Mouse (Mus musculus) mouse embryonic stem cell (cell line): ENCODE measurements at regions not wholly inside any gene's neighbourhood (a gene's known extent, or its start where the extent isn't known, plus 50 kb on each side); places are given as distances from the start of the nearest gene placed in this dataset.
"Not testable (repeated sequence)": the region's sequence is repeated elsewhere in the genome, so short reads cannot be mapped to it uniquely, and the experiment has no call there.

Source experiments
- in situ Hi-C, 2 experiments: fragments of 300-500 bp; cut with MboI; formaldehyde crosslinking; loops; 1 replicate in 1 of 2; 3 replicates in 1 of 2; pipeline ENCODE4 v1.14.3; 2019 to 2020; ENCODE audit warnings: low sequenced_read_pairs in 2 of 2, low pct_unique_long_range_greater_than_20kb in 1 of 2, mixed read lengths in 1 of 2; ENCODE audit not compliant: unreplicated experiment in 1 of 2

- in situ Hi-C loops: loop anchor here in 1 of 2 experiments (10.0 kb wide), 1 partner anchor 301 kb away; no protein-coding TSS in a partner anchor
These were observed 189.2 kb upstream of the Gm10767 start for GRCm38 (mm10) chr13:66715191-66716161.

DNA sequence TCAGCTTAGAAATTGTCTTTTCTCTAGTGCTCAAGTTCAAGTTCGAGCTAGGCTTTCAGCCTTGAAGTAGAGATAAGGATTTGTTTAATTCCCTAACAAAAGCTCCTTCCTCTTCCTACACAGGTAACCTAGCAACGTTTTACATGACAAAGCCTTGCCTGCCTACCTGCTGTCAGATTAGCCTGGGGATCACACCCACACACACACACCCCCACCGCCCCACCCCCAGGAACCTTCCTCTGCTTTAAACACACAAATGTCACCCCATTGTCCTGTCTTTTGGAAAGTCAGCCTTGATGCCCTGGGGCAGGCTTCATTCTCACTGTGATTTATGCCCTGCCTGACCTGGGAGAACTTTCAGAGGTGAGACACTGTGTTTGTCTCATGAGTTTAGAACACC, 193.7 kb upstream of the Gm10767 start:
- in situ Hi-C loops: loop anchor here in 1 of 2 experiments (10.0 kb wide), 1 partner anchor 296 kb away; no protein-coding TSS in a partner anchor

DNA sequence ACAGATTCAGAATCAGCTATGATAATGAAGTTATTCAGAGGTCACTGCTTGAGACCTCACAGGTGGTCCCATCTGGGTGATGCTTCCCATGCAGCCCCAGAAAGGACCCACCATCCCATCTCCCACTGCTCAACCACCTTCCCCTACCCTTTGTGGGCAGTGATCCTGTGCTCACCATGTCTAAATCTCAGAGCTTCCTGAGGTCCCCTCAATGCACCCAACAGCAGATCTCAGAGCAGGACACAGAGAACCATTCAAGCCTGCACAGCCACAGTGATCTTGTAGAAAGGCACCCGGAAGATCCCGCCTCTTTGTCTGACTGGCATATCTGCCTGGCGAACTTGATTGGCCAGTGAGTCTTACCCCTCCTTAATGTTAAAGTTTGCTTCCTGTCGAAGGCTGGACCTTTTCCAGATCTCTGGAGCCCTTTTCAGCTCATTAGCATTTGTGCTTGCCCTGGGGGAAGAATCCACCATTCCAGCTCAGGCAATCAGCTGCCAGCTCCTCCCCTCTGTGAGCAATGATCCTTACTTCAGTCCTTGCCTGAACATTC, 206.7 kb upstream of the Gm10767 start:
- in situ Hi-C loops: not testable (repeated sequence)

DNA sequence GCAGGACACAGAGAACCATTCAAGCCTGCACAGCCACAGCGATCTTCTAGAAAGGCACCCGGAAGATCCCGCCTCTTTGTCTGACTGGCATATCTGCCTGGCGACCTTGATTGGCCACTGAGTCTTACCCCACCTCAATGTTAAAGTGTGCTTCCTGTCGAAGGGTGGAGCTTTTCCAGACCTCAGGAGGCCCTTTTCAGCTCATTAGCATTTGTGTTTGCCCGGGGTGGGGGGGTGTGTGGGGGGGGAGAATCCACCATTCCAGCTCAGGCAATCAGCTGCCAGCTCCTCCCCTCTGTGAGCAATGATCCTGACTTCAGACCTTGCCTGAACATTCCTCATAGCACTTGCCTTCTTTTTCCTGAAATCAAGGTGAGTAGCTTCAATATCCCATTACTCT, 223.9 kb upstream of the Gm10767 start:
- in situ Hi-C loops: not testable (repeated sequence)

GRCm38 (mm10) chr13:66642245-66642644, 201.3 kb upstream of the 2410141K09Rik start:
- in situ Hi-C loops: not testable (repeated sequence)

DNA sequence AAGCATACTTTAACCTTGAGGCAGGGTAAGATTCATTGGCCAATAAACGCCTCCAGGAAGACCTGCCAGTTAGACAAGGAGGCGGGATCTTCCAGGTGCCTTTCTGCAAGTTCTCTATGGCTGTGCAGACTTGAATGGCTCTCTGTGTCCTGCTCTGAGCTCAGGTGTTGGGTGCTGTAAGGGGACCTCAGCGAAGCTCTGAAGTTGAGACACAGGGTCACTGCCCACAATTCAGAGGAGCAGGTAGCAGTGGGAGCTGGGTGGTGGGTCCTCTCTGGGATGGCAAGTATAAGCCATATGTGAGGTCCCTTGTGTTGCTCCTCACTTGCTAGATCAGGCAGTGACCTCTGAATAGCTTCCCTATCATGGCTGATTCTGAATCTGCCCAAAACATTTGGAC, 184.8 kb upstream of the 2410141K09Rik start:
- in situ Hi-C loops: not testable (repeated sequence)

GRCm38 (mm10) chr13:66586041-66586440, 145.1 kb upstream of the 2410141K09Rik start:
- in situ Hi-C loops: not testable (repeated sequence)

GRCm38 (mm10) chr13:66563616-66564015, 122.7 kb upstream of the 2410141K09Rik start:
- in situ Hi-C loops: not testable (repeated sequence)

DNA sequence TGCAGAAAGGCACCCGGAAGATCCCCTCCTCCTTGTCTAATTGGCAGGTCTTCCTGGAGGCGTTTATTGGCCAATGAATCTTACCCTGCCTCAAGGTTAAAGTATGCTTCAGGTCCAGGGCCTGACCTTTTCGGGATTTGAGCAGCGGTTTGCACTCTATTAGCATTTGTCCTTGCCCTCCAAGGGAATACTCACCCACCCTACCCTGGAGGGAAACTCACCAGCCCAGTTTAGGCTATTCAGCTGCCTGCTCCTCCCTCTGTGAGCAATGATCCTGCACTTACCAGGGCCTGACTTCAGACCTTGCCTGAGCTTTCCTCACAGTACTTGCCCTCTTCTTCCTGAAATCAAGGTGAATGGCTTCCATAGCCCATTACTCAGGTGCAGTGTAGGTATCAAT, 115.5 kb upstream of the 2410141K09Rik start:
- in situ Hi-C loops: not testable (repeated sequence)

GRCm38 (mm10) chr13:66547951-66548350, 107.0 kb upstream of the 2410141K09Rik start:
- in situ Hi-C loops: not testable (repeated sequence)

DNA sequence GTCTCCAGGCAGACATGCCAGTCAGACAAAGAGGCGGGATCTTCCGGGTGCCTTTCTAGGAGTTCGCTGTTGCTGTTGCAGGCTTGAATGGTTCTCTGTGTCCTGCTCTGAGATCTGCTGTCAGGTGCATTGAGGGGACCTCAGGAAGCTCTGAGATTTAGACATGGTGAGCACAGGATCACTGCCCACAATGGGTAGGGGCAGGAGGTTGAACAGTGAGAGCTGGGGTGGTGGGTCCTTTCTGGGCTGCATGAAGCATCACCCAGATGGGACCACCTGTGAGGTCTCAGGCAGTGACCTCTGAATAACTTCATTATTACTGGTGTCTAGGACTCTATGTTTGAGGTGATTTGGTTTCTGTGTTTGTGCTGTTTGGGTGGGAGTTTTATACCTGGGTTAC, 78.7 kb upstream of the 2410141K09Rik start:
- in situ Hi-C loops: not testable (repeated sequence)
